Mouse (Mus musculus) cortical plate, adult 2 months (tissue): Measurements from ENCODE around the gene Nbl1.

ENCODE experiments used
- CTCF ChIP-seq: fragments of 200-500 bp; IDR thresholded peaks from 2 replicates; pipeline ENCODE4 v1.5.1; 2011; ENCODE audit warnings: mild to moderate bottlenecking, control low read depth, low read length; ENCODE audit not compliant: insufficient read depth; ENCODE audit errors: extremely low read depth
- POLR2A ChIP-seq: fragments of 200-500 bp; IDR thresholded peaks from 2 replicates; pipeline ENCODE4 v1.6.1; 2011; ENCODE audit warnings: mild to moderate bottlenecking, low read length, control low read depth; ENCODE audit not compliant: insufficient read depth; ENCODE audit errors: extremely low read depth

- TF ChIP-seq POLR2A, result no peak
- TF ChIP-seq CTCF, result no peak
Observed at GRCm38 (mm10) chr4:139101546-139101945, 8.8 kb upstream of the Nbl1 start.
